Mouse (Mus musculus): ENCODE results near the gene Frs2.

Gene Frs2

GRCm38 (mm10) chr10:117148361-117149003, at the start of gene Frs2:
Gene Frs2, minus strand, starts transcription at chr10:117148534.
- in situ Hi-C loops (cut with MboI; ENCODE audit: unreplicated experiment in 2 of 2) = loop anchor here in 1 of 2 experiments (5.0 kb wide), 1 partner anchor 36 kb away; no protein-coding TSS in a partner anchor

- in situ Hi-C loops (cut with MboI; ENCODE audit: unreplicated experiment in 2 of 2) = loop anchor here in 1 of 2 experiments (25.0 kb wide), 1 partner anchor 984 kb away; no protein-coding TSS in a partner anchor
Observed at GRCm38 (mm10) chr10:117196696-117197095, 48.4 kb upstream of the Frs2 start.

- in situ Hi-C loops (cut with MboI; ENCODE audit: unreplicated experiment in 2 of 2) = loop anchor here in 1 of 2 experiments (25.0 kb wide), 1 partner anchor 983 kb away; no protein-coding TSS in a partner anchor
Observed at GRCm38 (mm10) chr10:117195748-117196147, 47.4 kb upstream of the Frs2 start.

DNA sequence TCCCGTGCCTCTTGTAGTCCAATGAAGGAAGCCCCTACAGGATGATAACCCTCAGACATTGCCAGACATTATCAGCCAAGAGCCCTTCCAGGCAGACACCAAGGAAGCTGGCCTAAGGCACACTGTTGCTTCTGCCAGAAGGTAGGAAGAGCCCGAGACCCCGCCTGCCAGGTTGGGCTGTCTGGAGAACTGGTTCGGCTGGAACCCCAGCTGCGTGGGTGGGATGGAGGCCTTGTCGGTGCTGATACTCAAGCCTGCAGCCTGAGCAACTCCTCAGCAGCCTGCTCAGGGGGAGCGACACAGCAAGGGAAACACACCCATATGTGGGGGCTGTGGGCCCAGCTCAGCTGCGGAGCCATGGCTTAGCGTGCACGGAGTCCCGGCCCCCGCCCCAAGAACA, 46.7 kb upstream of the Frs2 start:
- in situ Hi-C loops (cut with MboI; ENCODE audit: unreplicated experiment in 2 of 2) = loop anchor here in 1 of 2 experiments (25.0 kb wide), 1 partner anchor 983 kb away; no protein-coding TSS in a partner anchor

DNA sequence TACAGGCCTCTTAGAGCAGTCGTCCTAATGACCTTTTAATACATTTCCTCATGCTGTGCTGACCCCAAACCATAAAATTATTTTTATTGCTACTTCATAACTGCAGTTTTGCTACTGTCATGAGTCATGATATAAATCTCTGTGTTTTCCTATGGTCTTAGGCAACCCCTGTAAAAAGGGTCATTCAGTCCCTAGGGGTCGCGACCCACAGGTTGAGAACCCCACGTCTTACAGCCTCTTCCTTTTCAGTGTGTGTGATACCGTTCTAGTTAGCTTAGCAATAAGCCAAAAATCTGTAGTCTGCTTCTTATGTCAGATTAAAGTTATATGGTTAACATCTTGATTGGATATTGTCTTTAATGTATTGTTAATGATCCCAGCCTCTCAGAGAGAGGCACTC, 45.0 kb upstream of the Frs2 start:
- in situ Hi-C loops (cut with MboI; ENCODE audit: unreplicated experiment in 2 of 2) = loop anchor here in 1 of 2 experiments (25.0 kb wide), 1 partner anchor 981 kb away; no protein-coding TSS in a partner anchor

- in situ Hi-C loops (cut with MboI; ENCODE audit: unreplicated experiment in 2 of 2) = loop anchor here in 1 of 2 experiments (25.0 kb wide), 1 partner anchor 973 kb away; no protein-coding TSS in a partner anchor
Observed at GRCm38 (mm10) chr10:117185399-117186089, 37.2 kb upstream of the Frs2 start.

- in situ Hi-C loops (cut with MboI; ENCODE audit: unreplicated experiment in 2 of 2) = loop anchor here in 1 of 2 experiments (25.0 kb wide), 1 partner anchor 969 kb away; no protein-coding TSS in a partner anchor
Observed at GRCm38 (mm10) chr10:117181098-117181497, 32.8 kb upstream of the Frs2 start.

DNA sequence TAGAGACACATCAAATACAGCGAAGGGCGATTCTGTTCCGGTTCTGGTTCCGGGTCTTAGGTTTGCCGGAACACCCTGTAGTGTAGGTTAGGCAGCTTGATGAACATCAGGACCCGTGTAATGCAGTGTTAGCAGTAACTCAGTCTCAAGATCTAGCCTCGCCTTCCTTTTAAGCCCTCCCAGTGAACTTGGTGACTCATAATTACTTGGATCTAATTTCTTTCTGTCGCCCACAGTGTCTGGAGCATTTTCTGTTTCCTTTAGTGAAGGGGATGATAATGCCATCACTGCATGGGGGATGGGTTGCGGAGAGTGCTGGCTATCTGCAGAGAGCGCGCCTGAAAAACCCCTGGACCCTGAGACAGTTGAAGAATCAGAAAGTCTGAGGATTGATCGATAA, 26.3 kb upstream of the Frs2 start:
- in situ Hi-C loops (cut with MboI; ENCODE audit: unreplicated experiment in 2 of 2) = loop anchor here in 1 of 2 experiments (25.0 kb wide), 1 partner anchor 962 kb away; no protein-coding TSS in a partner anchor

- in situ Hi-C loops (cut with MboI; ENCODE audit: unreplicated experiment in 2 of 2) = no loop called here
Observed at GRCm38 (mm10) chr10:117173566-117174438, 25.5 kb upstream of the Frs2 start.

DNA sequence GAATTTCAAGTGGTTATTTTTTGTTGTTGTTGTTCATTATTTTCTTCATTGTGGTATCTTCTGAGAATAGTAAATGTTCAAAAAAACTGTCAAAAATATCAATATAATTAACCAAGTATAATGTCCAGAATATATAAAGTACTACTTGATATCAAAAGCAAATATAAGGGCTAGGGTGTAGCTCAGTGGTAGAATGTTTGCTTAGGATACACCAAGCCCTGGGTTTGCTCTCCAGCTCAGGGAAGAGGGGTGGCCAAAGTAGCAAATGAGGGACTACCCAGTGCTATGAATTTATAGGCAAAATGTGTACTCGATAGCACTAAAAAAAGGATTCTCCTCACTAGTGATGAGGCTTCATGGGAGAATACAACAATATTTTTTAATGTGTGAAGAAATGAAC, 24.8 kb upstream of the Frs2 start:
- in situ Hi-C loops (cut with MboI; ENCODE audit: unreplicated experiment in 2 of 2) = no loop called here

DNA sequence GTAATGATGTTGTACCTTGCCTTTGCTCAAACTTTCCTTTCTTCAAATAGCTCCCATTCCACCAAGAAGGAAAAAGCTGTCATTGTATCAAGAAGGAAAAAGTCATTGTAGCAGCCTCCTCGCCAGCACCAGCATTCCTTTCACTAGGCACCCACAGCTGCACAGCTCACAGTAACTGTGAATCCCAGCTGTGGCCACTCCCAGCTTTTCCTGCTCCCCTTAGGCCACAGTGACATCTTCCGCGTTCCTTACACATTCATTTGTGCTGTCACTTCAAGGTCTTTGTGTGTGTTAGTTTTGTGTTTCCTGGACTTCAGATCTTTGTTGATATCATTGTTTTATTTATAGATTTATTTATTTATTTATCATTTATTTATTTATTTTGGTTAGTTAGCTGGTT, 23.7 kb upstream of the Frs2 start:
- in situ Hi-C loops (cut with MboI; ENCODE audit: unreplicated experiment in 2 of 2) = no loop called here

- in situ Hi-C loops (cut with MboI; ENCODE audit: unreplicated experiment in 2 of 2) = no loop called here
Observed at GRCm38 (mm10) chr10:117166785-117167425, 18.6 kb upstream of the Frs2 start.

DNA sequence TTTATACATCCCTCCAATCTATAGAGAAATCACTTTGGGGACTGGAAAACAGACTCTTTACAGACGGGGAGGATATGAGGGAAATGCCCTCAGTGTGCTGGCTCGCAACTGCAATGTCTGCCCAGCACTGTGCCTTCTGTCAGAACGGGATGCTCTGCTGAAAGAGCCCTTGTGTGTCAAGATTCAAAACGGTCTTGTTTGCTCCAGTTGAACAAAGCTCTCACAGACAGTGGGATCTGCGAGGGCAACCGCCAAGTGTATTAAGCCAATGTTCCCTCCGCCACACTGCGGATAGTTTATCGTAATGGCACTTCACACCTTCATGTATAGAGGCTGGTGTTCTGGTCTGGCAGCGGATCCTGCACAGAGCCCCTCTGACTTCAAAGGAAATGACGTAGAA, 14.3 kb upstream of the Frs2 start:
- in situ Hi-C loops (cut with MboI; ENCODE audit: unreplicated experiment in 2 of 2) = no loop called here

- in situ Hi-C loops (cut with MboI; ENCODE audit: unreplicated experiment in 2 of 2) = no loop called here
Observed at GRCm38 (mm10) chr10:117160099-117160498, 11.8 kb upstream of the Frs2 start.

GRCm38 (mm10) chr10:117152247-117152646, 3.9 kb upstream of the Frs2 start:
- in situ Hi-C loops (cut with MboI; ENCODE audit: unreplicated experiment in 2 of 2) = no loop called here

GRCm38 (mm10) chr10:117151676-117152075, 3.3 kb upstream of the Frs2 start:
- in situ Hi-C loops (cut with MboI; ENCODE audit: unreplicated experiment in 2 of 2) = no loop called here

DNA sequence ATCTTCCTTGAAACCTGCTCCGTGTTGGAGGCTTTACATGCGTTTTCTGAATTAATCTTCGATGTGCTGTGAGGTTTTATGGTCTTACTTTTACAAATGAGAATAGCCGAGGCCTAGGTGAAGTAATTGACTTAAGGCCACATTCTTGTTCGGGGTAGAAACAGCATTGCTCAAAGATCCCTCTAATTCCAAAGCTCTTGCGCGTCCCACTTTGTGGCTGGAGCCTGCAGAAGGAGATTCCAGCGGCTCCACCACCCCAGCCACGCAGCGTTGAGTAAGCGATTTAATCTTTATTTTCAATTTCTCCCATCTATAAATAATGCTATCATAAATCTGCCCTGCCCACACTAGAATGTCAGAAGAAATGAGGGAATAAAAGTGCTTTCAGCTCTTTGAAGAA, 2.9 kb upstream of the Frs2 start:
- in situ Hi-C loops (cut with MboI; ENCODE audit: unreplicated experiment in 2 of 2) = no loop called here

GRCm38 (mm10) chr10:117150764-117151163, 2.4 kb upstream of the Frs2 start:
- in situ Hi-C loops (cut with MboI; ENCODE audit: unreplicated experiment in 2 of 2) = no loop called here

- in situ Hi-C loops (cut with MboI; ENCODE audit: unreplicated experiment in 2 of 2) = loop anchor here in 1 of 2 experiments (5.0 kb wide), 1 partner anchor 38 kb away; no protein-coding TSS in a partner anchor
Observed at GRCm38 (mm10) chr10:117149942-117150617, 1.7 kb upstream of the Frs2 start.

Measured in v-Abl transformed pro-B cells (cell line).